Comparison of ENCODE assay signal across 9 mouse cellular contexts in the genomic region with DNA sequence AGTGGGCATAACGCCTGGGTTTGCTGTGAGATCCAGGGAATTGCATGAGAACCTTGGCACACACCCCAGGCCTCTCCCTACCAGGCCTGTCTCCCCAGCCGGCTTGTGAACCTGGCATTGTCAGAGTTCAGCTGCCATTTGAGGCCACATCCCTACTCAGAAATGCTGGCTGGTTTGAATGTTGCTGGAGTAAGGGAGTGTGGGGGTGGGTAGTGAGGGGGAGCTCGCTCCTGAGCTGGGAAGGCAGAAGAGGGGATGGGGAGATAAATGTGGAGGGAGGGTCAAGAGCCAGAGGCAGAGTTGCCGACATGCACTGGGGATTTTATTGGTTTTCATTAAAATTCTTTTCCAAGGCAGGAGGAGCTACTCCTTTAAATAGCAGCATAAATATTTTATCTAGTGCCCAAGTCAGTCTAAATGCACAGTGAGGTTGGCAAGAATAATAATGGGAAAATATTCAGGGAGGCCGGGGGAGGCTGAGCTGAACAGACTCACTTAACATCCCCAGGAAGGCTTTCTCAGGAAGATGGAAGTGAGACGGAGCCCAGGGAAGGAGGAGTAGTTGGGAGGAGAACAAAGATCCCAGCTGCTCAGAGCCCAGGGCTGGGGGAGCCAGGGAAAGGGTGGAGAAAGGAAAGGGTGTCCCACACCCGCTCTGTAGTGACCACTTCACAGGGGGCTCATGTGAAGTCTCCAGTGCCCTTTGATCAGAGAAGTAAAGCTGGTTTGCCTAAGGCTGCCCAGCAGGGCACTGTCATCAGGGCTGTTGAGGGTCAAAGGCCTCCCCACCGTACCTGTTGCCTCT. TPM values are rescaled to one million over a fixed set of nuclear protein-coding genes. Genes with fewer than 3 reads are reported as not detected.
DNase-seq lines count a peak whose midpoint lies in the region; ATAC-seq and TF ChIP-seq lines count a peak whose summit lies in the region.
"Had no signal": no experiment of that assay in that cellular context is flagged by ENCODE, and none has a peak within 500 bp of the region (broad histone marks: within the 10 kb centered on the region; RNA-seq: fewer than 3 reads in every experiment).

No protein-coding gene starts in this region.

- no peak for ATAC-seq in heart, embryonic 15.5 days (replicated peaks; ENCODE audit: insufficient number of reproducible peaks, insufficient read depth, low FRiP score, low read depth)
- no peak for ATAC-seq in neural tube, embryonic 11.5 days (ENCODE audit: insufficient read depth, low FRiP score, low TSS enrichment)
- ATAC-seq in stomach, embryonic 16.5 days (ENCODE audit: insufficient read depth, low FRiP score) = peak; percentile 37; the same call in 1 of the 2 replicates

- WGBS in heart, embryonic 15.5 days = 28% methylated on average over 8 of the region's 8 CpGs
- WGBS in neural tube, embryonic 11.5 days = 36% methylated on average over 8 of the region's 8 CpGs
- 28% methylated on average over 8 of the region's 8 CpGs for WGBS in stomach, embryonic 16.5 days
- WGBS in cerebellum, adult 2 months = 39% methylated on average over 8 of the region's 8 CpGs

- 0 out of 2 replicates have a peak, but pooled peaks cover 11% of the 10 kb centered on the region for H3K4me1 ChIP-seq in heart, embryonic 15.5 days (replicated peaks)
- no peaks in the 10 kb centered on the region for H3K4me1 ChIP-seq in neural tube, embryonic 11.5 days (ENCODE audit: control insufficient read depth, insufficient read depth, low read length)
- H3K4me1 ChIP-seq in stomach, embryonic 16.5 days (ENCODE audit: control insufficient read depth, insufficient read depth, low read length) = peaks cover 29% of the 10 kb centered on the region
- peaks cover 6% of the 10 kb centered on the region for H3K4me1 ChIP-seq in cerebellum, adult 2 months (ENCODE audit: control insufficient read depth, insufficient read depth, low read length)

- H3K9me3 ChIP-seq in heart, embryonic 15.5 days (replicated peaks) = no peaks in the 10 kb centered on the region
- H3K9me3 ChIP-seq in neural tube, embryonic 11.5 days (ENCODE audit: control insufficient read depth, low read length) = no peaks in the 10 kb centered on the region
- no peaks in the 10 kb centered on the region for H3K9me3 ChIP-seq in stomach, embryonic 16.5 days (replicated peaks; ENCODE audit: control insufficient read depth, low read length)

- H3K9ac ChIP-seq in heart, embryonic 15.5 days = no peak overlapping the region
- peak overlapping the region; percentile 14; the same call in 1 of the 2 replicates for H3K9ac ChIP-seq in neural tube, embryonic 11.5 days (ENCODE audit: low read length)
- H3K9ac ChIP-seq in stomach, embryonic 16.5 days (ENCODE audit: low read length) = no peak overlapping the region

- peaks cover 19% of the 10 kb centered on the region for H3K27me3 ChIP-seq in heart, embryonic 15.5 days
- no peaks in the 10 kb centered on the region for H3K27me3 ChIP-seq in neural tube, embryonic 11.5 days (ENCODE audit: control insufficient read depth, insufficient read depth, low read length)
- H3K27me3 ChIP-seq in stomach, embryonic 16.5 days (ENCODE audit: control insufficient read depth, insufficient read depth, low read length) = no peaks in the 10 kb centered on the region
- no peaks in the 10 kb centered on the region for H3K27me3 ChIP-seq in cerebellum, adult 2 months (ENCODE audit: control insufficient read depth, insufficient read depth, low read length)

- no peaks in the 10 kb centered on the region for H3K36me3 ChIP-seq in heart, embryonic 15.5 days
- no peaks in the 10 kb centered on the region for H3K36me3 ChIP-seq in neural tube, embryonic 11.5 days (ENCODE audit: control insufficient read depth, insufficient read depth, low read length)
- H3K36me3 ChIP-seq in stomach, embryonic 16.5 days (ENCODE audit: control insufficient read depth, insufficient read depth, low read length) = no peaks in the 10 kb centered on the region

- DNase-seq in heart, postnatal 4 days = no peak
- DNase-seq in neural tube, embryonic 11.5 days (ENCODE audit: low spot score) = no peak
- DNase-seq in neural tube, embryonic 10.5 days (ENCODE audit: extremely low spot score, low spot score) = no peak
- peak; percentile 23 for DNase-seq in kidney, postnatal 14 days
- no peak for DNase-seq in lung, postnatal 36 days
- DNase-seq in cerebellum, adult 2 months = no peak

- H3K4me2 ChIP-seq in heart, embryonic 15.5 days = no peak overlapping the region
- H3K4me2 ChIP-seq in neural tube, embryonic 11.5 days (ENCODE audit: low read depth) = no peak overlapping the region
- H3K4me2 ChIP-seq in stomach, embryonic 16.5 days (ENCODE audit: low read depth, low read length) = no peak overlapping the region; the same call in 1 of the 2 replicates

- peak overlapping the region; percentile 46; the same call in 1 of the 2 replicates for H3K27ac ChIP-seq in heart, embryonic 15.5 days
- H3K27ac ChIP-seq in neural tube, embryonic 11.5 days (ENCODE audit: low read depth, low read length) = no peak overlapping the region
- H3K27ac ChIP-seq in stomach, embryonic 16.5 days (ENCODE audit: low read length) = peak overlapping the region; percentile 79
- no peak overlapping the region for H3K27ac ChIP-seq in cerebellum, adult 2 months (ENCODE audit: insufficient read depth, low read length)

- TF ChIP-seq CTCF in cerebellum, adult 2 months (IDR thresholded peaks at IDR 0.05; ENCODE audit: borderline replicate concordance, insufficient read depth, low read depth, low read length) = no peak

- no peak overlapping the region for H3K4me3 ChIP-seq in heart, embryonic 15.5 days
- no peak overlapping the region for H3K4me3 ChIP-seq in neural tube, embryonic 11.5 days (ENCODE audit: low read depth, low read length)
- H3K4me3 ChIP-seq in stomach, embryonic 16.5 days (replicated peaks; ENCODE audit: low read length) = no peak overlapping the region
- H3K4me3 ChIP-seq in cerebellum, adult 2 months (replicated peaks; ENCODE audit: insufficient read depth, low read depth, low read length) = no peak overlapping the region

- no peak for TF ChIP-seq POLR2A in cerebellum, adult 2 months (IDR thresholded peaks at IDR 0.05; ENCODE audit: borderline replicate concordance, insufficient read depth, low read length)

RNA-seq across cellular contexts. Expression of a gene that starts 11.3 kb away (rescaled TPM):
- polyA plus RNA-seq in heart, embryonic 15.5 days (2015; fragmentation: Nextera tagmentation; extraction: Ambion mirVana) = 0.47 and 0.99 TPM in 2 replicates
- under 1 TPM; 0.38 to 0.45 TPM for total RNA-seq in heart, postnatal 4 days (2021)
- polyA plus RNA-seq in neural tube, embryonic 11.5 days (2014; fragmentation: Nextera tagmentation; extraction: Ambion mirVana) = 0.36 and 0.39 TPM in 2 replicates
- polyA plus RNA-seq in stomach, embryonic 16.5 days (2015; fragmentation: Nextera tagmentation; extraction: Ambion mirVana) = 12.6 and 15.3 TPM in 2 replicates
- 0.26 and 0.74 TPM in 2 replicates for polyA plus RNA-seq in cerebellum, adult 2 months (2012; rRNA removed)

RNA-seq across cellular contexts. Expression of a gene that starts 16.4 kb away (rescaled TPM):
- polyA plus RNA-seq in heart, embryonic 15.5 days (2015; fragmentation: Nextera tagmentation; extraction: Ambion mirVana) = not detected in 2 replicates
- total RNA-seq in heart, postnatal 4 days (2021) = not detected
- 0.20 and 0.27 TPM in 2 replicates for polyA plus RNA-seq in neural tube, embryonic 11.5 days (2014; fragmentation: Nextera tagmentation; extraction: Ambion mirVana)
- polyA plus RNA-seq in stomach, embryonic 16.5 days (2015; fragmentation: Nextera tagmentation; extraction: Ambion mirVana) = not detected in 2 replicates
- 0.08 and 0.15 TPM in 2 replicates for polyA plus RNA-seq in cerebellum, adult 2 months (2012; rRNA removed)
- total RNA-seq: layer of hippocampus, adult 8-10 months had no signal

RNA-seq across cellular contexts. Expression of a gene that starts 17.4 kb away (rescaled TPM):
- polyA plus RNA-seq in heart, embryonic 15.5 days (2015; fragmentation: Nextera tagmentation; extraction: Ambion mirVana) = 10.6 and 10.8 TPM in 2 replicates
- total RNA-seq in heart, postnatal 4 days (2021) = 1 to 10 TPM; 6.7 to 7.4 TPM
- polyA plus RNA-seq in neural tube, embryonic 11.5 days (2014; fragmentation: Nextera tagmentation; extraction: Ambion mirVana) = 11.5 and 12.5 TPM in 2 replicates
- polyA plus RNA-seq in stomach, embryonic 16.5 days (2015; fragmentation: Nextera tagmentation; extraction: Ambion mirVana) = 12.8 and 13.8 TPM in 2 replicates
- 7.7 and 9.3 TPM in 2 replicates for polyA plus RNA-seq in cerebellum, adult 2 months (2012; rRNA removed)

RNA-seq across cellular contexts. Expression of a gene that starts 45.3 kb away (rescaled TPM):
- 46.8 and 64.6 TPM in 2 replicates for polyA plus RNA-seq in heart, embryonic 15.5 days (2015; fragmentation: Nextera tagmentation; extraction: Ambion mirVana)
- total RNA-seq in heart, postnatal 4 days (2021) = 10 to 100 TPM; 21.6 to 23.9 TPM
- 96.0 and 114 TPM in 2 replicates for polyA plus RNA-seq in neural tube, embryonic 11.5 days (2014; fragmentation: Nextera tagmentation; extraction: Ambion mirVana)
- 82.7 and 83.3 TPM in 2 replicates for polyA plus RNA-seq in stomach, embryonic 16.5 days (2015; fragmentation: Nextera tagmentation; extraction: Ambion mirVana)
- 127 and 137 TPM in 2 replicates for polyA plus RNA-seq in cerebellum, adult 2 months (2012; rRNA removed)

Comparison
In these comparisons a context has a peak if more than half of its experiments do, and no peak if none do; other contexts are left out.
1. H3K27ac ChIP-seq: peak in heart, embryonic 15.5 days (single experiment) and stomach, embryonic 16.5 days (single experiment); none in neural tube, embryonic 11.5 days (single experiment) and cerebellum, adult 2 months (single experiment).